Mouse (Mus musculus): ENCODE measurements around the gene Zc3h13.

Gene Zc3h13

GRCm38 (mm10) chr14:75328062-75328461 lies 43.9 kb downstream of the Zc3h13 start:
- no peak for DNase-seq

- peak; percentile 42 for DNase-seq
Observed at GRCm38 (mm10) chr14:75330621-75331020, 46.4 kb downstream of the Zc3h13 start.

GRCm38 (mm10) chr14:75334321-75334720 lies 50.1 kb downstream of the Zc3h13 start:
- no peak for DNase-seq

- no peak for DNase-seq
Observed at GRCm38 (mm10) chr14:75337884-75338283, 53.7 kb downstream of the Zc3h13 start.

- no peak for DNase-seq
Observed at GRCm38 (mm10) chr14:75346041-75346440, 61.9 kb downstream of the Zc3h13 start.

- DNase-seq = no peak
Observed at GRCm38 (mm10) chr14:75351626-75352025, 67.5 kb downstream of the Zc3h13 start.

GRCm38 (mm10) chr14:75363316-75363715 lies 79.1 kb downstream of the Zc3h13 start:
- peak; percentile 9 for DNase-seq

- DNase-seq = no peak
Observed at GRCm38 (mm10) chr14:75365301-75366035, 81.3 kb downstream of the Zc3h13 start.

GRCm38 (mm10) chr14:75366741-75367140 lies 82.6 kb downstream of the Zc3h13 start:
- peak; percentile 80 for DNase-seq

- DNase-seq = no peak
Observed at GRCm38 (mm10) chr14:75367503-75367902, 83.3 kb downstream of the Zc3h13 start.

- no peak for DNase-seq
Observed at GRCm38 (mm10) chr14:75369880-75370279, 85.7 kb downstream of the Zc3h13 start.

- peak; percentile 21 for DNase-seq
Observed at GRCm38 (mm10) chr14:75375006-75375598, 90.9 kb downstream of the Zc3h13 start.

GRCm38 (mm10) chr14:75376256-75376655 lies 92.1 kb downstream of the Zc3h13 start:
- no peak for DNase-seq

GRCm38 (mm10) chr14:75377612-75378011 lies 93.4 kb downstream of the Zc3h13 start:
- peak; percentile 37 for DNase-seq

Data from embryo, embryonic 11 days (tissue).